Mouse (Mus musculus): ENCODE data around the gene Nectin2.

Gene Nectin2

DNA sequence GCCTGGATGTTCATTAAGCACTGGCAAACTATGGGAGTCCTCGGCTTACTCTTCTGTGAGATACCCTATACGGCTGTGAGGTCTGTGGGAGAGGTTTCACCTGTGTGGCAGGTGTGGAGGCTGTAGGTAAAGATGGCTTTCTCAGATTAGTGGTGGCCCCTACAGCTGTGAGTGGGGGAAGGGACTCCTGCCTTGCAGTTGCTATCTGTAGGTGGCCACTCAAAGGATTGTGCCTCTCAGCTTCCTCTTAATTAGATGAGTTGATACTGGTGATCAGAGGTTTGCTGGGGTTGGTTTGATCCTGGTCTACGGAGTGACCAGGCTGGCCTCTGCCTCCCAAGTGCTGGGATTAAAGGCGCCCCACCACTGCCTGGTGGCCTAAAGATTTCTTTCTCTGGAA is 45.8 kb downstream of the Nectin2 start:
- DNase-seq (ENCODE audit: low spot score) = no peak

DNA sequence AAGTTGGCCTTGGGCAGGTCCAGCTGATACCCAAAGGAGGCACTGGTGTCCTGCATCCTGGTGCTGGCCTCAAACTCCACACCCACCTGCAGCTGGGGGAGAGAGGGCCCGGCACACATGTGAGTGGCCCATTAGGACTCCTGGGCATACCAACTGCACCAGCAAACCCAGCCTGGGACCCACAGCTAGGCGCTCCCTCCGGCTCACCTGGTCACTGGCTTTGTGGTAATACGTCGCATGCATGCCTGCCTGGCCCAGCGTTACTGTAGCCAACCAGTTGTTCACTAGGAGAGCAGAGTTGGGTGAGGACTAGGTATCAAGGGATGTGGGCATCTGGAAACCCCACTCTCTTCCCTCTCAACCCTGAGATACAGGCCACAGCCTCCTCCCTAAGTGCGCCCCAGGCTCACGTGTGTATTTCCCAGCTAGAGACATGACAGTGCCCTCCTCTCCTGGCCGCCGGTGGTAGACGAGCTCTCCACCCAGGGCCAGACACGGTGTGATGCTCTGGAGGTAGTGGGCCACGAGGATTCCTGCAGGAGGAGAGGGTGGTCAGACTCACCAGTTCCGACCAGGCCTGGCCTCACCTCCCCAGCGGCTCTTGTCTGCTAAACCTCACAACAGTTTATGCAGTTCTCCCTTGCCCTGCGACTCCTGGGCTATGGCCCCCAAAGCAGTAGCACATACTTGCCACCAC is 47.3 kb downstream of the Nectin2 start:
- DNase-seq (ENCODE audit: low spot score) = no peak

DNA sequence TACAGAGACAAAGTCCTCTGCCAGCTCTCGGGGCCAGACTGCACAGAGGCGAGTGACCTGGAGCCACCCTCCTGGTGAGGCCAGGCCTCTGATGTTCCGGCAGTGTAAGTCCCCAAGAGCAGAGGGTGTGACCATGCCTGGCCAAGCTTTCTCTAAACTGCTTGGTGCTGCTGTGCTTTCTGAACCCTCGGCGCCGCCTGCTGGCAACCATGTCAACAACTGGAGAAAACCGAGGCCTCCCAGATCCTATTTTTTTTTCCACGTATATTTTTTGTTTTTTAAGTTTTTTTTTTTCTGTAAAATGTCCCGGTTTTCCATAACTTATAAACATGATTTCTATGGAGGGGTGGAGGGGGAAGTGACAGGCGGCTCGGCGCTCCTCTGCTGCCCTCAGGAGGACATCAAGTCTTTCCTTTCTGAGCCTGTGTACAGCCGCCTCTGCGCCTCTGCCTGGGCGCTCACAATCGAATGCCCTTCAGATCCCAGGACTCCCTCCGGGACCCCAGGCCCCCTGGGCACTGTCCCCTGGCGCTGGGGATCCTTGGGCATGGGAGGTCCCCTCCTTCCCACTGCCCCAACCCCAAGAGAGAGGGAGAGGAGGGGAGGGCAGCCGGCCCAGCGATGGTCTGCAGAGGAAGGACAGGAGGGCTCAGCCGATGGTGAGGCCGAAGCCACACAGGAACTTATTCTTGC is 49.1 kb downstream of the Nectin2 start:
- peak; percentile 80 for DNase-seq (ENCODE audit: low spot score)

DNA sequence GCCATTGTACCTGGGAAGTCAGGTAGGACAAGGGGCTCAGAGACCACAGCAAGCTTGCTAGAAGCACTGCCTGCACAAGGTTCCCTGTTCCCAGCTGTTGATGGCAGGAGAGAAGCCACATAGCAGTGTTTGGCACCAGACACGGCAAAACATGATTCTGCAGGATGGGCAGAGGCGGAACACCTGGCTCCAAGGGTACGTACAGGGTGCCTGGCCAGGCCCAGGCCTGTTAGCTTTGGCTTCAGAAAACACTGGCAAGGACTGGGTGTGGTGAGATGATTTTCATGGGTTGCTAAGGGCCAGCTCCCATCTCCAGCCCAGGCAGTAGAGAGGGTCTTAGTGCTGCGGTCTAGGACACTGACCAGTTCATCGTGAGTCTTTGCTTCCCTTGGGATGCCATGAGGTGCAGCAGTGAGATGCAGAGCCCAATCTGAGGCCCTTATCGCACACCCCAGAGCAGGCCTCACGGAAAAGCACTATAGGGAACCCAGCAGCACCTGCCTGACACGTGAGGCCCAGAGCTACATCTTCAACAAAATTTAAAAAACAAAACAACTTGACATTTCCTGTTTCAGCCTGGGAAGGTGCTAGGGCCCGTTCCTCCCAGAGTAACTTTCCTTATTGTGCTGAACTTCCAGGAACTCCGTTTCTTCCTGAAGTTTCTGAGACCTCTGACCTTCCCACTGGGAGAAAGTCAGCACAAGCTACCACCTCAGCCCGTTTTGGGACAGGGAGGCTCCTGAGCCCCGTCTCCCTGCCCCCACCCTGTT is 49.8 kb downstream of the Nectin2 start:
- DNase-seq (ENCODE audit: low spot score) = no peak

DNA sequence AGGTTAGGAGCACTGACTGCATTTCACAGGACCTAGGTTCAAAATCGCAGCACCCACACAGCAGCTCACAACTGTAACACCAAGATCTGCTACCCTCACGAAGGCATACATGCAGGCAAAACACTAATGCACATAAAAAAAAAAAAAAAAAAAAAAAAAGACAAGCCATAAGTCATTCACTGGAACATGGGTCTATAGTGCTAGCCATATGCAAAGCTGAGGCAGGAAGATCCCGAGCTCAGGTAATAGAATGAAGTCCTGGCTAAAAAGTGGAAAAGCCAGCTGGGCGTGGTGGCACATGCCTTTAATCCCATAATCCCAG is 50.5 kb downstream of the Nectin2 start:
- DNase-seq (ENCODE audit: low spot score) = no peak

DNA sequence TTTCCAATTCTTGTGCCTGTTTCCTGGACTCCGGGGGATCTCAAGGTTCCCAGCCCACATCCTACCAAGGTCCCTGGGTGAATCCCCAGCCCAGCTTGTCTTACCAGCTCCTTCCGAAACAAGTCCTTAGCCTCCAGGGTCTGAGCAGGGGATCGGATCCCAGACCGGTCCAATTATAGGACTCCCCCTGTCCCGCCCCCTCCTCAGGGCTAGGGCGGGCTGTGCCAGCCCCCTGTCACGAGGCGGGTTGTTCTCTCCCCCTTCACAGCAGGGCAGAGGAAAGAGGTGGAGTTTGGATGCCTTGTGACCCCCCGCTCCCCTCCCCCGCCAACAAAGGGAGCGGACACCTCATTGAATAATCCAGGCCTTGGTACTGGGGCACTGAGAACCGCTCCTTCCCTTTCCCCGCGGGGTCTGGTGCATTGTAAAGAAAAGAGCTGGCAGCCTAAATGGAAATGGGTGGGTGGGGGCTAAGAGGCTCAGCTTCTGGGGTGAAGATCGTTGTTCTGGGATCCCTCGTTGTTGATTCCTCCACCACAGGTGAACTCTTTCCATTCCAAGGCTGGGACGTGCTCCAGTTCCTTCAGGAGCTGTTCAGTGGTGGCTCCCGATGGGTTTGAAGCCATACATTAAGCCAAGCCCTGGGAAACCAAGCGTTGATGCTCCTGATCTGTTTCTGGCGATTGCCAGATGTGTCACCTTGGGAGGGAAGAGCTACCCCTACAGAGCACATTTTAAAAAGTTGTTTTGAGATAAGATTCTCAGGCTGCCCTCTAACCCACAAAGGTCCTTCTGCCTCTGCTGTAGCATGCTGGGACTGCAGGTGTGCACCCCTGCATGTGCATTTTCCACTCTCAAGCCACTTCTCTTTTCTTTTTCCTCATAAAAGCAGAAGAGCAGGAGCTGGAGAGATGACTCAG is 51.1 kb downstream of the Nectin2 start, which contains the start of gene Apoe:
Gene Apoe (minus strand): TSS at position 282 of the 920 bp plus-strand sequence.
- peak; percentile 70 for DNase-seq (ENCODE audit: low spot score)

DNA sequence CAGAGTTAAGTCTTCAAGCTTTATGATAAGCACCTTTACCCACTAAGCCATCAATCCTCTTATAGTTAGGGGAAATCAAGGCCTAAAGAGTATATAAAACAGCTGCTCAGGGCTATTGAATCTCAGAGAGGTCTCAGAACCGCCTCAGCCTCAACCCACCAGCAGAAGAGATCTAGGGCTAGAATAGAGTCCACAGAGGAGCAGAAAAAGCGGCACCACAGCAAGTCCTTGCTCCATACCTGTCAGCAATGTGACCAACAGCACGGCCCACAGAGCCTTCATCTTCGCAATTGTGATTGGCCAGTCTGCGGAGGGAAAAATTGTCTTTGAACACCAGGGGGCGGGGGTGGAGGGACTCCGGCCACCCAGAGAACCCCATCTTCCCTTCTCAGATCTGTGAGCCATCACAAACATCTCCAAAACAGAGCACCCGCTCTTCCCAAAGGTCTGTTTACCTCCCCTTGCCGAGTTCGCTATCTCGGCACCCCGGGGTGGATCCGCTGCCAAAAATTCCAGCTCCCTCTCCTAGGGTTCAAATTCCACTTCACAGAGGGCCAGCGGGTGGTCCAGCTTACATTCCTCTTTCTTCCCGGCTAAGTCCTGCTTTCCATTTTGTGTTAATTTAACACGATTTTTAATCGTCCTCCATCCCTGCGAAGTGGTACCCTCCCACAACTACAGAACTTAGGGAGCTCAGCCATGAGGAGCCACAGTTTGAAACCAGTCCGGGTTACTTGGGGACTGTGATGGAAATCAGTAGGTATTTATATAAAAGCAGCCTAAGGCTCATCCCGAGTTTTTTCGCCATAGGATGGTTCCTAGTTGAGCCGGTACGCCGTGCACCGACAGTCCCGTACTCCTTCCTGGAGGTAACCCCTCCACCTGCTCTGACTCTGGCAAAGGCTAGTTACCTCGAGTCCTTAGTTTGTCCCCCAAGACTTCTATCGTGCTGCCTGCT is 52.1 kb downstream of the Nectin2 start:
- DNase-seq (ENCODE audit: low spot score) = peak; percentile 79

DNA sequence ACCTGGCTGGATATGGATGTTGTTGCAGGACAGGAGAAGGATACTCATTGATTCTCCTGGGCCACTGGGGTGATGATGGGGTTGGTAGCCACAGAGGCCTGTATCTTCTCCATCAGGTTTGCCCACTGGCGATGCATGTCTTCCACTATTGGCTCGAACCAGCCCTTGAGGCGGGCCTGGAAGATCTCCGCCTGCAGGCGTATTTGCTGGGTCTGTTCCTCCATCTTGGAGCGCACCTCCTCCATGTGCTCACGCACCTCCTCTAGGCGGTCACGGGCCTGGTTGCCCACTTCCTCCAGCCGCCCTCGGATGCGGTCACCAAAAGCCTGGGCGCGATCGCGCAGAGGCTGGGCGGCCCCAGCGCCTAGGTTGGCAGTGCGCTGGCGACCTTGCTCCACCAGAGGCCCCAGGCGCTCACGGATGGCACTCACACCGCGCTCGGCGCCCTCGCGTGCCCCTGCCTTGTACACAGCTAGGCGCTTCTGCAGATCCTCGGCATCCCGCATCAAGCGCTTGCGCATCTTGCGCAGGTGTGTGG is 53.9 kb downstream of the Nectin2 start:
- no peak for DNase-seq (ENCODE audit: low spot score)

DNA sequence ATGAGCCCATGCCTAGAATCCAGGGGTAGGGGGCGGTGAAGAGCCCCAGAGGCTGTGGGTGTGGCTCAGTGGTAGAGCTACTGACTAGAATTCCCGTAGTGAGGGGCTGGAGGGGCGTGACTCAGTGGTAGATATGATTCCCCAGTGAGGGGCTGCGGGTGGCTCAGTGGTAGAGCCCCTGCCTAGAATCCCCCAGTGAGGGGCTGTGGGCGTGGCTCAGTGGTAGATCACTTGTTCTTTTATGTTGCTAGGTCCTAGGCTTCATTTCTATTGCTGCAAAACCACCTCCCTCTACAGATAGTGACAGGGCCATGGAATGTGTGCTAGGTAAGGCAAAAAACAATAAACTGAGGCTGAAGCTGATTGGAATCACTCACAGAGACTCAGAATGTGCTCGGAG is 54.4 kb downstream of the Nectin2 start:
- DNase-seq (ENCODE audit: low spot score) = no peak

DNA sequence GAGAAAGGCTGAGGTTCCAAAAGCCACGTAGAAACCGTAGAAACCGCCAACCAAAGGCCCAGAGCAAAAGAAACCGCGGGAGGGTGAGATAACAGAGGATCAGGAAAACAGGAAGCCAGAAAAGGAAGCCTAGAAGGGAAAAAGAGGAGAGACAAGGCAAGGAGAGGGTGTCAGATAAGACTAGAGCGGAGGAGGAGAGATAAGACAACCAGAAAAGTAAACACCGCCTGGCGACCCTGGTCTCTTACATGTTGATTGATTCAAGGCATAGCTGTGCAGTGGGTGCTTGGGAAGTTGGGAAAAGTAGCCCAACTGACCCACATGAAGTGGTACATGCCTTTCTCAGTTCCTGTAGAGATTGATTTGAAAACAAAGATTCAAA is 55.1 kb downstream of the Nectin2 start:
- no peak for DNase-seq (ENCODE audit: low spot score)

DNA sequence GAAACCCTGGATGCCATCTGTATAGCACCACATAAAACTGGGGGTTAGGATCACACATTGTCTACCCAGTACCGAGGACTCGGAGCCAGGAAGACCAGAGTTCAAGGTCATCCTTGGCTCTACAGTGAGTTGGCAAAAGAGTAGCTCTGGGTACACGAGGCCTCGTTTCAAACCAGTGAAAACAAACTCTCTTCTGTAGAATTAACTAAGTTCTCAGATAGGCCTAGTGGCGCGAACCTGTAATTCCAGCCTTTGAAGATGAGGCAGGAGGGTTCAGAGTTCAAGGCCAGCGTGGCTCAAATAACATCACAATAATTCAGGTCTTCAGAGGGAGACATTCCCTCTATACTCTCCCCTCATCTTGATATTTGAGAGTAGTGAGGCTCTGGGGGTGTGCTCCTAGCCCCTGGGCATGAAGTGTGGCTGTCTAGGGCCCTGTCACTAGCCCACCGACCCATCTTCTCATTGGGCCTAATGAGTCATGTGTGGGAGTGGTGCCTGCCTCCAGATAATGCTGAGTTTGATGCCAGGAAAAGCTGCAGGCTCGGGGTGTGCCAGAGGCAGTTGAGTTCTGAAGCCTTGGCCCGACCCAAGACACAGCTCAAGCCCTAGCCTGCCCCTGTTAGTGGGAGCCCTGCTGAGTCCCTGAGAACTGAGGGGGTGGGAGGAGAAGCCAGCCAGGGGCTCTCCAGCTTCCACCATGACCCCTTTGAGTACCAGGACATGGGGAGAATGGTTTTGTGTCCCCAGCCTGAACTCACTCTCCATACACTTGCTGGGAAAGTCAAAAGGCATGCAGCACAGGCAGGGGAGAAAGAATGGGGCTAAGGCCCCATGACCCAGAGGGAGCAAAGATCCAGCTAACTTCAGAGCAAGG is 55.7 kb downstream of the Nectin2 start:
- DNase-seq (ENCODE audit: low spot score) = no peak

DNA sequence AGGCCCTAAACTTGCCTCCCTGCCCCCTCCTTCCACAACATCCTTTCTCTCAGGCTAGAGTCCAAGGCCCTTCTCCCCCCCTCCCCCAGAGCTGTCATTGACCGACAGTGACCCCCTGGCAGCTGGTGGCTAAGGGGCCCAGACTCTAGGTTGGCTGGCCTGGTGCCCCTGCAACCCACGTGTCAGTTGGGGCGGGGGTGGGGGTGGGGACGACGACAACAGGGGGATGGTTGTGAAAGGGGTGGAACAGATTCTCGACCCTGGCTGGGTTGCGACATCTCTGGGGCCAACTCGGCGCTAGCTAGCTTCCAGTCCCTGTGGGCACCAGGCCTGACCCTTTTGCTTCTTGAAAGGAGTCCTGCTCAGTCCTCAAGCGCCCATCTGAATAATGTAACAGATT is 56.9 kb downstream of the Nectin2 start:
- DNase-seq (ENCODE audit: low spot score) = peak; percentile 39

DNA sequence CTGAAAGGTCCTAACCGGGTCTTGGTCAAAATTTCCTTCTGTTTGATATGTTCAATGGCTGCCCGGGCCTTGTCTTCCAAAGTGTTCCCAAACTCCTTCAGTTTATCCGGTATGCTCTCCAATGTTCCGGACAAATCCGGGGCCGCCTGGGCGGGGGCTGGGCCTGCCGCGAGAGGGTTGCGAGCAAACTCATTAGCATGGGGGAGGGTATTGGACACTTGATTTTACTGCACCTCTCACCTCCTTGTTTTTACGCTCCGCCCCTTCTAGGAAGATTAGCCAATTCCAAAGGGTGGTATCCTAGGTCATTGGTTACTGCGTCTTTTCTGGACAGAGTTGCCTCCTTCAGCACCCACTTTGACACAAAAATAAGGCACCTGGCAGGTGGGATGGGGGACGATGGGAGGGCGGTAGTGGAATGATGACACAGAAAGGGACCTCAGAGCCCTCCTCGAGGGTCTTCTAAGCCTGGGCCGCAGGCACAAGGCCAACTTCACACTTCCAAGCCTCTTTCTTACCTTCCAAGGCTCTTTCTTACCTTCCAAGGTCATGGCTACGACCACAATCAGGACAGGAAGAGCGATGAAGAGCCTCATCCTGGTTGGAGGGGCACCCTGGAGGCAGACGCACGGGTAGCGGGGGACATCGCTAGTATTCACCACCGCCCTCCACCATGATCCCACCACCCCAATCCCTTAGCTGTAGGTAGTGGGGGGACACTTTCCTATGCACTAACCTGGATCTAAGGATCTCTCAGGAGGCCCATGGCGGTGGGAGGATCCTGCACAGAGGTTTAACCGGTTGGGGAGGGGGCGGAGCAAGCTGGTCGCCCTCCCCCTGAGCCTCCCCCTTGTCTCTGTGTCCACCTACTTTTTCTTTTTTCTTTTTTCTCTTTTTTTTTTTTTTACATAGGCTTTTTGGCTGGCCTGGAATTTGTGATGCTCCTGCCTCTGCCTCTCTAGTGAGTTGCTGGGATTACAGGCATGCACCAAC is 58.1 kb downstream of the Nectin2 start, which contains the start of gene Apoc1:
Gene Apoc1 (minus strand): TSS at position 788 of the 993 bp plus-strand sequence.
- no peak for DNase-seq (ENCODE audit: low spot score)

DNA sequence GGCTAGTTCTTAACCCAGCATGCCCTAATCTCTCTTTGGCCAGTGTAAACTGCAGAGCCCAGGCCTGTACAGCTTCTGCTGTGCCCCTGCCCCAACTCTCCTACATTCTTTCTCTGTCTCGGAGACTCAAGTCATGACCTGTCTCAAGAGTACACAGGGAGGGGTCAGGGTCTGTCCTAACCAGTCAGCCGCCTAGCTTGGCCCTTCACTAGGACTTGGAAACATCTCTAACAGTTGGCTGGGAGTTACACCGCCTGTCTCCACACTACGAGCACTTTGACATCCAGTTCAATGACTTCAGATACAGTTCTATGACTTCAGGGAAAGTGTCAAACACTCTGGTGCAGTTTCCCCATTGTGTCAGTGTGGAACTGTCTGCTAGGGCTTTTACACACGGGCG is 58.8 kb downstream of the Nectin2 start:
- DNase-seq (ENCODE audit: low spot score) = no peak

DNA sequence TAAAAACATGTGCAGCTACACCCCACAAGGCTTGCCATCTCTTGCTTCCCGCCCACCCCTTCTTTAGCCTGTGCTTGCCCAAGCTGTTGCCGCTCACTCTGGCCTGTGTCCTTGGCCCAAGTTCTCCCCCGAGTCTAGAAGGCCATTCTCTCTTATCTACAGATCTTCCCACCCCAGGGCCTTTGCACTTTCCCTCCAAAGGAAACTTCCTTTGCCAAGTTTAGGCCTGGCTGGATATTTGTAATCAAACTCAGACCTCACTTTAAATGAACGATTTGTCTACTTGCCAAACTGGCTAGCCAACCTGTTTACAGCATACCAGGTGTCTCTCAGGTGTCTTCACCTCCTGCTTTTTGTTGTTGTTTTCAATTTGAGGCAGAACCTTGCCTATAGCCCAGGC is 59.4 kb downstream of the Nectin2 start:
- DNase-seq (ENCODE audit: low spot score) = no peak

DNA sequence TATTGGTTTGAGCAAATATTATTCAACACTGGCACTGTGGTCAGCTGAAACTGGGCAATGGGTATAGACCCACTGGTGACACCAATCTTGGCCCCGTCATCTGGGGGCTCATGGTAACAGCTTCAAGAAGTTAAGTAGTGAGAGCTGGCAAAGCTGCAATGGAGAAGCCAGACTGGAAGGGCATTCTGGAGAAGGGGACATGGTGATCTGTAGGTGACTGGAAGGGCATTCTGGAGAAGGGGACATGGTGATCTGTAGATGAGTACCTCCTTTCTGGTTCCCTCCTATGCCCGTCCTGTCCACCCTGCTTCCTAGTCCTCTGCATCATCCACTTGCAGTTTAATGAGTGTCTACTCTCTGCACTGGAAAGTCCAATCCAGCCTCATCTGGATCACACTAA is 61.7 kb downstream of the Nectin2 start:
- no peak for DNase-seq (ENCODE audit: low spot score)

DNA sequence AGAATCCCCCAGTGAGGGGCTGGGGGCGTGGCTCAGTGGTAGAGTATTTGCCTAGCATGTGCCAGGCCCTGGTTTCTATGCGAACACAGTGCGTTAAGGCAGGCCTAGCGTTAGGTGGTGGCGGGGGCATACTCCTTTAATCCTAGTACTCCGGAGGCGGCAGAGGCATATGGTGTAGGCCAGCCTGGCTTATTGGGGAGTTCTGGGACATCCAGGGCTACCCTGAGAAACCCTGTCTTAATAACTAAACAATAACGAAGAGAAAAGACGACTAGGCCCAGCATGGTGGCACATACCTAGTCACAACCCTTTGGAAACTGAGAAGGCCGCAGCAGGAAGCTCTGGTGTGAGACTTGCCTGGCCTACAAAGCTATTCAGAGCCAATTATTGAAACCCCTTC is 62.2 kb downstream of the Nectin2 start:
- DNase-seq (ENCODE audit: low spot score) = no peak

DNA sequence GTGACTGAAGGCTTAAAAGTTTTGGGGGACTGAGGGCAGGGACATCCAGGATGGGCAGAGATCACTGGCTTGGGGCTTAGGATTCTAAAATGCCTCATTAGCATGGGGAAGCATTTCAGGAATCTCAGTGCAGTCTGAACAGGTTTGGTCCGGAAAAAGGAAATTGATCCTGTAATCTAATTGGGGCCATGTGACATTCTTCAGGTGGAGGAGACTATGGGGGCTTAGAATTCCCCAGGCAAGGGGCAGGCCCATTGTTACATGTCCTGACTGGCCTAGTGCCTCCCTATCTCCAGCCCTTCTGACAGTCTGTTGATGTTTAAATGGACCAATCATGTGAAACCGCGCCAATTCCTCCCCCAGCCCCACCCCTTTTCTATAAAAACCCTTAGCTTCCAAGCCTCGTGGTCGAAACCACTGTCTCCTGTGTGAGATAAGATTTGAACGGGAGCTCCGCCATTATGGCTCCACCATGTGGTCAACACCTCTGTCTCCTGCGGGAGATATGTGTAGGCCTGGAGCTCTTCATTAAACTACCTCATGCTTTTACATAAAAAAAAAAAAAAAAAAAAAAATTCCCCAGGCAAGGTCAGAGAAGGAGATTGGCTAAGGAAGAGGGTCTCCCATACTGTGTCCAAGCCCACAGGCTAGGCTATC is 63.2 kb downstream of the Nectin2 start:
- DNase-seq (ENCODE audit: low spot score) = peak; percentile 47

Measured in embryo, embryonic 10.5 days (tissue).